Mouse (Mus musculus): ENCODE data around the gene Cntnap5a. TPM values are rescaled to one million over a fixed set of nuclear protein-coding genes. Genes with fewer than 3 reads are reported as not detected.
A peak's percentile ranks its signal among the peaks of the same experiment; 100 is the strongest.

Gene Cntnap5a
- total RNA-seq, 2 experiments from 2014 or later, result 28.5 to 28.8 TPM

DNA sequence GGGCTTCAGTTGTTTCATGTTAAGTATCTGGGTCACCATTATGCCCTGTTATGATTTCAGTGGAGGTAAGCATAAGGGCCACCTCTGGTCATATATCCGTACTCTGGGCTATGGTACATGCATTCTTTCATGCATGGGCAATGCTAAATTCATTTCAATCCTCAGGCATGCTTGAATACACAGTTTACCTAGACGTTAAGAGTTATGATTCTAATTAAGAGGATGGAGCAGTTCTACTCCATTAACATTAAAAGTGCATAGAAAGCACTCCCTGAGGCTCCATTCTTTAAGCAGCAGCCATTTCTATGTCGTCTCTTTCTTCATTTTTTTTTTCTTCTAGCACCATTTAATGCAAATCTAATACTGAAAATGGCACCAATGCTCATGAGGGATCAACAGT is 627.0 kb downstream of the Cntnap5a start:
- no peak for DNase-seq (ENCODE audit: low spot score in 2 of 2)
- intact Hi-C loops (cut with DNase I), result no loop called here

DNA sequence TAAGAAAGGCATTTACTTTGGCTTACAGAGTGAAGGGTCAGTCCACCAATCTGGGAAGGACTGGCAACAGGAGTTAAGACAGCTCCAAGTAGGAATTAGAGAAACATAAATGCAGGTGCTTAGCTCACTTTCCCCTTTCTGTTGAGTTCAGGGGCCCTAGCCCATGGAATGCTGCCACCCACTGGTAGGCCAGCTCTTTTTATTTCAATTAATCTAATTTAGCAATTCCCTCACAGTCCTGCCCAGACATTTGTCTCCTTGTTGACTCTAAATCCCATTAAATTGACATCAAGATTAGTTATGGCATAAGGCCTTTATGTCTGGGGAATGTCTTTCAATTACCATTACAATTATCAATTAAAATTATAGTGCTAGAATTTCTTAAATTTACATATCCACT is 628.7 kb downstream of the Cntnap5a start:
- peak in 1 of 2 experiments; percentile 15 for DNase-seq (ENCODE audit: low spot score in 2 of 2)
- intact Hi-C loops (cut with DNase I), result no loop called here

DNA sequence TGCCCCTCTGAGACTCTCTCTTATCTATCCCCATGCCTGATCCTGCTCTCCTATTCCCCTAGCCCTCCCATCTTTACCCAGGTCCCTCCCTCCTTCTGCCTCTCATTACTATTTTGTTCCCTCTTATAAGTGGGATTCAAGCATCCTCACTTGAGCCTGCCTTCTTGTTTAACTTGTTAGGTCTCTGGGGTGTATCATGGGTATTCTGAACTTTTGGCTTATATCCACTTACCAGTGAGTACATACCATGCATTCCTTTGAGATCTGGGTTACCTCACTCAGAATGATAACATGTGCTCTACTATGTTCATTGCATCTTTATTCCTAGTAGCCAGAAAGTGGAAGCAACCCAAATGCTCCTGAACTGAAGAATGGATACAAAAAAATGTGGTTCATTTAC is 639.9 kb downstream of the Cntnap5a start:
- intact Hi-C loops (cut with DNase I), result no loop called here

DNA sequence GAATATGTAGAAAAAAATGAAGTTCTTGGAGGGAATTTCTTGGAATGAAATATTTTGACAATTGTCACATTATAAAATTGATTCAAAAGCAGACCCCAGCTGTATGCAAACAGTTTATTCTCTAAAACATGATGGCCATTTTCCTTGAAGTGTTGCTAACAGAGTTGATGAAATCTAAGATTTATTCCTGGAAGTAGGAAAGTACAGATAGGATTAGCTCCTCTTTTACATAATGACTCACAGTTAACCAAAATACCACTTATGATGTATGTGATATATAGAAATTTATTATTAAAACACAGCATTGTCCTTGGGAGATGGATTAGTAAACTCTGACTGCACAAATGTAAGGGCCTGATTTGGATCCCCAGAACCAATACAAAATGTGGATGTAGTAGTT is 669.1 kb downstream of the Cntnap5a start:
- intact Hi-C loops (cut with DNase I), result no loop called here
- DNase-seq (ENCODE audit: low spot score in 2 of 2), result no peak

More for the DNA sequence above, 639.9 kb downstream of the Cntnap5a start:
- DNase-seq (ENCODE audit: low spot score in 2 of 2), result no peak

DNA sequence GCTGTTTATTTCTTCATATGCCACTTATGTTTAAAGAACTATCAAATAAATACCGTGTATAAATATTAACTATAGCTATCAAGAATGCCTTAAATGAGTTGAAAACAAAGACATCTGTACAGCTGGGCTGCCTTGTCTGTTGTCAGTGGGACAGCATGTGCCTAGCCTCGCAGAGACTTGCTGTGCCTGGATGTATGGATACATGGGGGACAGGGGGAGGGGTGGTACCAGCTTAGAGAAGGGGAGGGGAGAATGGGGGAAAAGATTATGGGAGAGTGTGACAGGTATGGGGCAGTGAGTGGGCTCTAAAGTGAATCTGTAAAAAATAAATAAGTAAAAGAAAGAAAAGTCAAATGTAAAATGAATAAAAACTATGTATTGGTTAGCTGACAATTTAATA is 681.0 kb downstream of the Cntnap5a start:
- intact Hi-C loops (cut with DNase I), result no loop called here
- no peak for DNase-seq (ENCODE audit: low spot score in 2 of 2)

DNA sequence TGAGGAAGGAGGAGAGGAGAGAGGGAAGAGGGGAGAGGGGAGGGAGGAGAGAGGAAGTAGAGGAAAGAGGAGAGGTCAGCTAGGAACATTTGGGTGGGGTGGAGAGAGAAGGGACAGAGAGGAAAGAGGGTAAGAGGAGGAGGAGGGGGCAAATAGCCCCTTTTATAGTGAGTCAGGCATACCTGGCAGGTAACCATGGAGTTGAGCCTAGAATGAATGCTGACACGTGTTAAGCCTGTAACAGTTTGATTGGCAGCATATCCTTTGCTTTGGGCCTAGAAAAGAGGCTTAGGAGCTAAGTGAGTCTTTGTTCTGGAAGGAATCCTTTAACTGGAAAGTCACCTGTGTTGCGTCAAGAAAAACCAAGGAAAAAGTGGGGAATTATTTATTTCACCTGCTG is 681.6 kb downstream of the Cntnap5a start:
- no peak for DNase-seq (ENCODE audit: low spot score in 2 of 2)
- intact Hi-C loops (cut with DNase I), result no loop called here

DNA sequence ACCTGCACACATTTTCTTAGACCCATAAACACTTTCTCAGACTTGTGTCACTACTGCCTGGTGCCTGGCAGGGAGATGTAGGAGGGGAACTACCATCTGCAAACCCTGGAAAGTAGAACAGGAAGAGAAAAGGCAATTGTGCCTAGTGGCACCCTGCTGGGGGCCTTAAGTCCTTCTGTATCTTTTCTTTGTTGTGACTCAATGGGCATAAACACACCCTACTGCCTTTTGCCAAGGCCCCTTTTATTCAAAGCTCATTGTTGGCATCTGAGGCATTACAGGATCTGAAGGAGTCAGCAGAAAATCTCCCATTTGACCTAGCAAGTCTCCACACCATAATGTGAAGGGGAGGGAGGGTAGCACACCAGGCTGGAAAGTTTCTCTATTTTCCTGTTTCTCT is 682.2 kb downstream of the Cntnap5a start:
- DNase-seq (ENCODE audit: low spot score in 2 of 2), result no peak
- intact Hi-C loops (cut with DNase I), result no loop called here

DNA sequence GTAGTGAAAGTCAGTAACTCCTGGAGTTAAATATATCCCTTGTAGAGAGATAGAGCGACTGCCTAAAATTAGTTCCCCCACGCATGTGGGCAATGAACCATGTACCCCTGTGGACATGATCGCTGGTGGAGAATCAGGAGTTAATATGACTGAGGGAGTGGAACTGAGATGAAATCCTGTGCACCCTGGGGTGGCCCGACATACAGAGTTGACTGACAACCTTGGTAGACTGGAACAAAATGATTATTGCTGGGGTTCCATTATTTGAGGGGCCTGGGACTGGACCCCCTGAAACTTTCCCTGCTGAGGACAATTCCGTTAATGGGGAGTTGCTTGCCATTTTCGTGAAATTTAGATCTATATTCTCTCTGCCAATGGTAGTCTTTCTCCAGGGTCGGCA is 683.0 kb downstream of the Cntnap5a start:
- no peak for DNase-seq (ENCODE audit: low spot score in 2 of 2)
- intact Hi-C loops (cut with DNase I), result no loop called here

DNA sequence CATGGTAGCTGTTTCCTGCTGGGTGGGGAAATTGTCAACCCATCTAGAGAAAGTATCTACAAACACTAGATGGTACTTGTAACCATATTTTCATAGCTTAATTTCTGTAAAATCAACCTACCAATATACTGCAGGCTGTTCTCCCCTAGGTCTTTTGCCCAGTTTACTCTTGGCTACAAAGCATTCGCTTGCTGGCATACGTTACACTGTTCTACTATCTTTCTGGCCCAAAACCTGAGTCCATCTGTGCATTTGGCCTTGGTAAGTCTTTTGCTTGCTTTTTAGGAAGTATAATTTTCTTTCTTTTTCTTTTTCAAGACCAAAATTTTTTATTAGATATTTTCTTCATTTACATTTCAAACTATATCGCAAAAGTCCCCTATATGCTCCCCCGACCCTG is 686.3 kb downstream of the Cntnap5a start:
- intact Hi-C loops (cut with DNase I), result no loop called here
- no peak for DNase-seq (ENCODE audit: low spot score in 2 of 2)

DNA sequence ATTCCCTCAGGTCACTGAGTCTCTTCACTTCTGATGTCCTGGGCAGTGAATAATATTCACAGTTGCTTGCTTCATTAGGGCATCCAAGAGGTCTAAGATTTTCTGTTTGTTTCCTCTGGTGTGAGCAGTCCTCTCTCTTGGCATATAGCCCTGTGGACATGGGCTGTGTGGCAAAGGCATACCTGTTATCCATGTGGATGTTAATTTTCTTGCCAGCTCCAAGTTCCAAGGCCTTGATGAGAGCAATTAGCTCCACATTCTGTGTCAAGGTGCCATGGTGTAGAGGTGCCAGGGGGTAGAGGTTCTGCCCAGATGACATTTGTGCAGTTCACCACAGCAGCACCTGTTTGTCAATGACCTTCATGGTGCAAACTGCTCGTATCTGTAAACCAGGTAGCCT is 689.0 kb downstream of the Cntnap5a start:
- DNase-seq (ENCODE audit: low spot score in 2 of 2), result no peak
- intact Hi-C loops (cut with DNase I), result no loop called here

DNA sequence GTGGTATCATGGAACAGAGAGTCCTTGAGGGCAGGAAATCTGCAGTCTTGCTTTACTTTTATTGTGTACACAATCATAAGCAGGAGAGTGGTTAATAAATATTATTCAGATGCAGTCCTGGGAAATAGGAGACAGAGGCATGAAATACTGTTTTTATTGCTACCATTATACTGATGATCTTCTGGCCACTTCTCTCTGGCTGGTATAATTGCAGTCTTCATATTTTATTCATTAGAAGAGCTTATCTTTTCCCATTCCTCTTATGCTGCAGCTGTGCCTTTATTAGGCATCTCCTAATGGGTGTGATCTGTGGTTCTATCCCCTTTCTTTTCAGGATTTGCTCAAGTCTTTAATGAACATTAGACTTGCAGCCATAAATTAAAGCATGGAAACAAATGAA is 707.8 kb downstream of the Cntnap5a start:
- DNase-seq (ENCODE audit: low spot score in 2 of 2), result no peak
- intact Hi-C loops (cut with DNase I), result no loop called here

DNA sequence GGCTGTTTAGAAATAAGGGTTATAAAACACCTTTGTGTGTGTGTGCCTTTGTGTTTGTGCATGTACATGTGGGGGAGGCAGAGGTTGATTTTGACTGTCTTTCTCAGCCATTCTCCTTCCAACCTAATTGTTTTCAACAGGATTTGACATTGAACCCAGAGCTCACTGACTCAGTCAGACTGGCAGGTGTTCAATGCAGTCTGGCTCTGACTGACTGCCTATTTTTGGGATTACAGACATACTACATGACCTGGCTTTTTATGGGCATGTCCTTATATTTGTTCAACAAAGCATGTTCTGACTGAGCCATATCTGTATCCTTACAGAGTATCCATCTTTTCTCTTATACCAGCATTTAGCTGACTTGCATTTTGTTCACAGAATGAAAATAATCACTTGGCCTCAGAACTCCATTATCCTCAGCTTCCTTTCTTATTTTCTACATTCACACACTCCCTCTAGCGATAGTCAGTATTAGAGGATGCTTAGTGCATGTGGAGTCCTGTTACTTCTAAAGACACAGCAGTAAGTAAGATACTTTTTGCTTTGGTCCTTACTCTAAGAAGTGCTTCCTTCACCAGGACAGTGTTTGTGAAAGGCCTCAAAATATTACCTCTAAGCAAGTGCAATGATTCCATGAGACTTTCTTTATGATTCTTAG is 717.6 kb downstream of the Cntnap5a start:
- intact Hi-C loops (cut with DNase I), result no loop called here
- no peak for DNase-seq (ENCODE audit: low spot score in 2 of 2)

DNA sequence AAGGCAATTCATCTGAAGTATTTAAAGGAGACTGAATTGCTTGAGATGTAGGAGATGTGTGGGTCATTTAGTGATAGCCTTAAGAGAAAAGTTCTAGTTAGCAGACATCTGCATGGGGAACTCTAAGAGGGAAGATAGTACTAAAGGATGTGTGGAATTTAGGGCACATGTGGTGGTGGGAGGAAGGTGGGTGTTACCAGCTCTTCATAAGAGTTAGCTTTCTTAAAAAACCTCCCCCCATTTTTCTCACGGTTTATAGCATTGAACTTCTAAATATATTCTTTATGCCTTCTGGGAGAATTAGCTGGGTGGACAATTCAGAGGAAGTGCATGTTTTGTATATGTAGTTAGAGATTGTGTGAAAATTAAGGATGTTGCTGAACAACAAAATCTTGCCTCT is 725.3 kb downstream of the Cntnap5a start:
- intact Hi-C loops (cut with DNase I), result no loop called here
- DNase-seq (ENCODE audit: low spot score in 2 of 2), result peak in 1 of 2 experiments; percentile 13

DNA sequence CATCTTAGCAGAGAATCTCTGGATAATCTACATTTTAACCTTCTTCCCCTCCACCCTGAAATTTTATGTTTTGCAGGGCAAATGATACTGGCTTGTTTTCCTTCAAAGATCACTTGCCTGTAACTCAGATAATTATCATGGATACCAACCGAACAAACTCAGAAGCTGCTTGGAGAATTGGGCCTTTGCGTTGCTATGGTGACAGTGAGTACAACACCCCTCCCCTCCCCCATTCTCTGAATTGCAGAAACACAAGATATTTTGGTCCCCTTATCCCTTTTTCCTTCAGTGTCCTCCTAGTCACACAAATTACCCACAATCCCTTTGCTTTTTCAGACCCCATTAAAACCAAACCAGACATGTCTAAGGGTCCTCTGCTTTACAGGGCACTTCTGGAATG is 743.8 kb downstream of the Cntnap5a start:
- intact Hi-C loops (cut with DNase I), result no loop called here
- peak; percentile 13 to 76 for DNase-seq (ENCODE audit: low spot score in 2 of 2)

DNA sequence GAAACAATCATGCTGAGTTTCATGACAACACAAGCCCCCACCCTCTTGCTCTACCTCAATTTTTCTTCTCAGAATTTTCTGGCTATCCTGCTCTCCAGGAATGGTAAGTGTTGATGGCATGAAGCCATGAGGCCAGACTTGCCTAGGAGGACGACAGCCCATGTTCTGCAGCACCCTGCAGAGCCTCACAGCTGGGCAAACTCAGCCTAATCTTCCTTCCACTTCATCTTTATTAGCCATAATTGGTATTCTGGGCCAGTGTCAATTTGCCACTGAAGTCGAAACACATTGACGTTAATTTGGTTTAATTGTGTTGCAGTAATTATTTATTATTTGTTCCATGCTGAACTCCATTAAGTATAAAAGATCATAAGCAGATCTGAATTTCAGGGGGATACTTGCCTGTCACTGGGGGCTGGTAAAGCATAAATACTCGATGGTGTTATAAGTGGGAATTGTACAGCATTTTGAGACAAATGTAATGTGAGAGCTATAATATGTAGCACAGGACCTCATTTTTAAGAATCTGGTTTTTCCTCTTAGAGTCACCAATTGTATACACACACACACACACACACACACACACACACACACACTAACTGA is 770.7 kb downstream of the Cntnap5a start:
- no peak for DNase-seq (ENCODE audit: low spot score in 2 of 2)
- intact Hi-C loops (cut with DNase I), result no loop called here

DNA sequence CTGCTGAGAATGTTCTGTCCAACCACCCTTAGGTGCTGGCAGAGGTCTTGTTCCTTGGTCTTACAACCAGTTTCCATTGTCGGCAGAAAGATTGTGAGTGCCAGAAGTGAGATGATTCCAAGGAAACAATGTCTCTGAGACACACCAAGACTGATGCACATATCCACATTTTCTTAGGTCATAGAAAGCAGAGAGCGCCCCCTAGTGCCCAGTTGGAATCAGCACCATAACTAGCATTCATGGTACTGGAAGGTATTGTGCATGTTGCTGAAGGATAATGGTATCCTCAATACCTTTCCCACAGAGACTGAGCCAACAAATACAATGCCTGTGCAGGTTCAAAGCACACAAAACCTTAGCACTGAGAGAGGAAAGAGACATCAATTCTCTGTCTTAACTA is 793.1 kb downstream of the Cntnap5a start:
- intact Hi-C loops (cut with DNase I), result no loop called here

DNA sequence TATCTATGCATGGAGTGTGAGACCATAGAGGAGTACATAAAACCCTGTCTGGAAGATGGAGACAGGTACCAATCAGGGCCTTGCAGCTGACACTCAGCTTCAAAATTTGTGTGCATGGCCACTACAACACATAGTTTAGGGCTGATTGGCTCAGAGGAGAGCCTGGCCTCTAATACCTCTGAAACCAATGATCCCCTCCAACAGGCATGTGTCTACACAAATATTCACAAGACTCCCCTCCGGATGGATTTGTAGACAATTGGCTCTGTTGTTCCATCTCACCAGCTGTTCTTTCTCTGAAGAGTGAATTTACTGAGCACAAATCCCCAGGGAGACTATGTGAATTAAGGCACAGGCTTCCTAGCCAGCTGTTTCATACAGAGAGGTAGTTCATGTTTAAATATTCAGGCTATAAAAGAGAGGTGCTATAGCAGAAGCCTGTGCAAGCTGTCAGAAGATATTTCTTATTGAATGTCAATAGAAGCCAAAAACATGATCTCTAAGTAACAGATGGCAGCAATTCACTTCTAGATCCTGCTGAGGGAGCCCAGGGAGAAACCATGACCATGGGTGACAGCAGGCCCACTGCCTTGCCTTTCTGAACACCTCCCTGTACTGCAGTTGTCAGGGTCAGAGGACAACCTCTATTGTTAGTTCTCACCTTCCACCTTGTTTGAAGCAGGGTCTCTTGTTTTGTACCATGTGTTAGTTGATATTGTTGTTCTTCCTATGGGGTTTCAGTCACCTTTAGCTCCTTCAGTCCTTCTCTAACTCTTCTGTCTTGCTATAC is 804.4 kb downstream of the Cntnap5a start:
- intact Hi-C loops (cut with DNase I), result no loop called here
- peak in 1 of 2 experiments; percentile 15 for DNase-seq (ENCODE audit: low spot score in 2 of 2)

More for the DNA sequence above, 793.1 kb downstream of the Cntnap5a start:
- DNase-seq (ENCODE audit: low spot score in 2 of 2), result peak; percentile 49 to 60

DNA sequence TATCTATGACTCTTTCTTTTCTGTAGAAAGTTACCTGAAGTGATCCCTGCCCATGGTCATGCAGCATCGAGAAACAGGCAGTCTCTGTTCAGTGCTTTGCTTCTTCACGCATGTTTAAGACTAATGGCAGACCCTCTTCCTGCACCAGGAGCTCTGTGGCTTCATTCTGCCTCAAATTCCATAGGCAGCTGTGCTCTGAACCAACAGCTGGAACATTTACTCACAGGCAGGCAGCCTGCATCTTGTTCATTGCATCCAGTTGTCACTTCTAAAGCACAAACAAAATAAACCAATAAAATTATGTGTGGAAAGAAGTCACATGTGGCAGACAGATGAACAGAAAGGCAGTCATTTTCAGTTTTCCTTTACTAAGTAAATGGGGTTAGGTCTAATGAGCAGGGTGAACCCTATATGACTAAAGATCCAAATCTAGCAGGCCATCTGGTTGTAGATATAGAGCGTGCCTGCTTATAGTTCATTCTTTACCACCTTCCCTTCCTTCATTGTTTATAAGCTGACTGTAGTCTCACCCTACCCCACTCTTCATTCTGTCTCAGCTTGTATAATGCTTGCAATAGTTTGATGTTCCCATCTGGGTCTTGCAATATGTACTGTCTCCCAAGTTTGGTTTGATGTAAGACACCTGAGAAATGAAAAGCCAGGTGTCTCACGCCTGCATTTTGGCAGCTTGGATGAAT is 893.6 kb downstream of the Cntnap5a start:
- DNase-seq (ENCODE audit: low spot score in 2 of 2), result peak in 1 of 2 experiments; percentile 2
- intact Hi-C loops (cut with DNase I), result no loop called here

DNA sequence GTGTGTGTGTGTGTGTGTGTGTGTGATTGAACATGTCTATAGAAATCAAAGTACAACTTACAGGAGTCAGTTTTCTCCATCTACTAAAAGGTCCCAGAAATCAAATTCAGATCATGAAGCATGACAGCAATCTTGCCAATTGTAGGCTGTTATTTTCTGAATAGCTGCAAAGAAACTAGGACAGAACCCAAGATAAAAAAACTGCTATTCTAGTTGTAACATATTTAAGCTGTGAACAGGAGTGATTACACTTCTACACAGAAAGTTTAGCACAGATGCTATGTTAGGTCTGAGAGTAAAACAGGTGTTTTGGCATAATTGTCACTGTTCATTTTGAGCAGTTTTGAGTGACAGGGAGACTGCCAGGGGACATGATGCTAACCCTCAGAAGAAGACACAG is 931.7 kb downstream of the Cntnap5a start:
- intact Hi-C loops (cut with DNase I), result no loop called here
- peak in 1 of 2 experiments; percentile 20 for DNase-seq (ENCODE audit: low spot score in 2 of 2)

Measured in left cerebral cortex, postnatal 14 days (tissue).